Mouse (Mus musculus) lung, embryonic 14.5 days (tissue): ENCODE results near the gene Negr1. TPM values are rescaled to one million over a fixed set of nuclear protein-coding genes. Genes with fewer than 3 reads are reported as not detected.

Experiments used
- ATAC-seq: fragments of 200-750 bp; cut with Nextera tagmentation; 2 replicates; pipeline ENCODE4 v1.8.0; 2017; ENCODE audit warnings: mild to moderate bottlenecking, moderate TSS enrichment, moderate library complexity; ENCODE audit not compliant: insufficient read depth
- DNase-seq: peaks from one replicate; pipeline ENCODE4 v3.0.0-alpha.2; 2015
- H3K27ac ChIP-seq: fragments of 300-500 bp; sonication (generic); 2 replicates; pipeline ENCODE4 v1.5.1; 2014; ENCODE audit warnings: low read depth, mild to moderate bottlenecking, moderate library complexity
- H3K27me3 ChIP-seq: fragments of 300-500 bp; sonication (generic); 2 replicates; pipeline ENCODE4 v1.6.1; 2014; ENCODE audit warnings: low read length, control low read depth; ENCODE audit not compliant: insufficient read depth
- H3K36me3 ChIP-seq: fragments of 300-500 bp; sonication (generic); 2 replicates; pipeline ENCODE4 v1.6.1; 2014; ENCODE audit warnings: control low read depth; ENCODE audit not compliant: insufficient read depth
- H3K4me1 ChIP-seq: fragments of 300-500 bp; sonication (generic); 2 replicates; pipeline ENCODE4 v1.6.1; 2014; ENCODE audit warnings: antibody characterized with exemption, control low read depth; ENCODE audit not compliant: insufficient read depth
- H3K4me2 ChIP-seq: fragments of 300-500 bp; sonication (generic); 2 replicates; pipeline ENCODE4 v1.6.1; 2014; ENCODE audit warnings: mild to moderate bottlenecking
- H3K4me3 ChIP-seq: fragments of 300-500 bp; sonication (generic); 2 replicates; pipeline ENCODE4 v1.5.1; 2014; ENCODE audit warnings: low read depth, low read length
- H3K9ac ChIP-seq: fragments of 300-500 bp; sonication (generic); 2 replicates; pipeline ENCODE4 v1.6.1; 2014
- H3K9me3 ChIP-seq: fragments of 300-500 bp; sonication (generic); 2 replicates; pipeline ENCODE4 v1.6.1; 2016; ENCODE audit warnings: low read depth, low read length, control low read depth
- CTCF ChIP-seq: IDR thresholded peaks from 2 replicates; pipeline ENCODE4 v1.5.1; 2016; ENCODE audit warnings: antibody characterized with exemption, low read depth
- WGBS: fragments of 180-500 bp; shearing (Covaris S2); extraction: QIAGEN DNeasy Blood & Tissue Kit; methylation state at CpG from one replicate; pipeline ENCODE4 v1.1.7; 2014; 5-methylcytosine and 5-hydroxymethylcytosine counted together
- polyA plus RNA-seq: library from polyadenylated mRNA; unstranded; fragments of >200 nt; fragmentation: Nextera tagmentation; extraction: Ambion mirVana; gene quantifications from 2 replicates; pipeline ENCODE4 v1.2.1, GENCODE M21; 2014

The Negr1 gene
- polyA plus RNA-seq, 1 experiment from 2014 or later, result 7.8 TPM

- no peak for TF ChIP-seq CTCF
- no peak overlapping the region for H3K4me3 ChIP-seq
- no peak for ATAC-seq
- H3K27ac ChIP-seq, result no peak overlapping the region
- no peaks in the 10 kb centered on the region for H3K9me3 ChIP-seq
- H3K4me2 ChIP-seq, result no peak overlapping the region
- no peak for DNase-seq
- 79% methylated on average over 2 of the region's 2 CpGs for WGBS
- no peaks in the 10 kb centered on the region for H3K4me1 ChIP-seq
- no peak overlapping the region for H3K9ac ChIP-seq
- H3K27me3 ChIP-seq, result no peaks in the 10 kb centered on the region
- H3K36me3 ChIP-seq, result no peaks in the 10 kb centered on the region
These were observed 58.3 kb downstream of the Negr1 start for GRCm38 (mm10) chr3:156619921-156620320.

- H3K9me3 ChIP-seq, result no peaks in the 10 kb centered on the region
- H3K4me1 ChIP-seq, result no peaks in the 10 kb centered on the region
These were observed 67.0 kb downstream of the Negr1 start for GRCm38 (mm10) chr3:156628594-156628993.

GRCm38 (mm10) chr3:156632942-156633341 lies 71.3 kb downstream of the Negr1 start:
- Histone ChIP-seq H3K4me3 (no peak overlapping the region), H3K9me3 (no peaks in the 10 kb centered on the region), H3K27ac (no peak overlapping the region), H3K36me3 (no peaks in the 10 kb centered on the region), H3K4me2 (no peak overlapping the region), H3K27me3 (no peaks in the 10 kb centered on the region), H3K4me1 (no peaks in the 10 kb centered on the region), H3K9ac (no peak overlapping the region)
- WGBS, result 41% methylated on average over 3 of the region's 3 CpGs
- DNase-seq, result no peak
- no peak for ATAC-seq
- TF ChIP-seq CTCF, result no peak

More at GRCm38 (mm10) chr3:156628594-156628993, 67.0 kb downstream of the Negr1 start:
- Histone ChIP-seq H3K4me3 (no peak overlapping the region), H3K9ac (no peak overlapping the region), H3K4me2 (no peak overlapping the region), H3K36me3 (no peaks in the 10 kb centered on the region), H3K27me3 (no peaks in the 10 kb centered on the region), H3K27ac (no peak overlapping the region)
- no peak for DNase-seq
- ATAC-seq, result no peak
- WGBS, result 64% methylated on average over 2 of the region's 2 CpGs
- TF ChIP-seq CTCF, result no peak

DNA sequence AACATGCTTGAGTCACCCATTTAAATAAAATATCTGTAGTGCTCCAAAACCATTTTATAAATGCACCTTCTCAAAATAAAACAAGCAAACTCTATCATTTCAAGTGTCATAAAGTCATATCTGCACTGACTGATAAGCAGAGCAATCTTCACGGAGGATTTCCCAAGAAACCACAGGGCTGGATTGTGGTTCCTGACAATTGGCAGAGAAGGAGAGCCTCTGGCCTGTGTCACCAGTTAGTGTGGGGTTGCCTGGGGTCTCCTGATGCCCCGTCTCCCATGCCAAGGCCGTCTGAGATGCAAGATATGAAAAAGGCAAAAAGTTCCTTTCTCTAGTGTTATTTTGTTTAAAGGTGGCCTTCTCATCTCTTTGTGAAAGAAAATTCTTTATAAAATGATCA lies 77.8 kb downstream of the Negr1 start:
- Histone ChIP-seq H3K4me3 (no peak overlapping the region), H3K9me3 (no peaks in the 10 kb centered on the region), H3K27ac (no peak overlapping the region), H3K36me3 (no peaks in the 10 kb centered on the region), H3K9ac (no peak overlapping the region), H3K4me2 (no peak overlapping the region), H3K4me1 (no peaks in the 10 kb centered on the region), H3K27me3 (no peaks in the 10 kb centered on the region)
- DNase-seq, result no peak
- TF ChIP-seq CTCF, result no peak
- ATAC-seq, result no peak
- WGBS, result 48% methylated on average over 3 of the region's 3 CpGs

- Histone ChIP-seq H3K36me3 (no peaks in the 10 kb centered on the region), H3K4me1 (no peaks in the 10 kb centered on the region), H3K9me3 (no peaks in the 10 kb centered on the region), H3K27ac (no peak overlapping the region), H3K4me2 (no peak overlapping the region), H3K27me3 (no peaks in the 10 kb centered on the region), H3K4me3 (no peak overlapping the region), H3K9ac (no peak overlapping the region)
- peak; percentile 75 for DNase-seq
- 77% methylated on average over 3 of the region's 3 CpGs for WGBS
- no peak for ATAC-seq
- TF ChIP-seq CTCF, result peak; percentile 67
These were observed 82.2 kb downstream of the Negr1 start for GRCm38 (mm10) chr3:156643710-156644363.

- Histone ChIP-seq H3K4me2 (no peak overlapping the region), H3K9me3 (no peaks in the 10 kb centered on the region), H3K9ac (no peak overlapping the region), H3K27ac (no peak overlapping the region), H3K4me1 (no peaks in the 10 kb centered on the region), H3K36me3 (no peaks in the 10 kb centered on the region), H3K4me3 (no peak overlapping the region), H3K27me3 (no peaks in the 10 kb centered on the region)
- ATAC-seq (no peak), DNase-seq (no peak)
- WGBS, result 79% methylated on average over 3 of the region's 3 CpGs
- no peak for TF ChIP-seq CTCF
These were observed 86.8 kb downstream of the Negr1 start for GRCm38 (mm10) chr3:156648378-156648777.

GRCm38 (mm10) chr3:156662553-156662952 lies 101.0 kb downstream of the Negr1 start:
- TF ChIP-seq CTCF, result no peak
- ATAC-seq (no peak), DNase-seq (no peak)
- Histone ChIP-seq H3K9me3 (no peaks in the 10 kb centered on the region), H3K4me3 (no peak overlapping the region), H3K9ac (no peak overlapping the region), H3K4me1 (no peaks in the 10 kb centered on the region), H3K27me3 (no peaks in the 10 kb centered on the region), H3K4me2 (no peak overlapping the region), H3K27ac (no peak overlapping the region), H3K36me3 (no peaks in the 10 kb centered on the region)
- WGBS, result 85% methylated on average over 2 of the region's 2 CpGs
